Mouse (Mus musculus) lung, adult 2 months (tissue): Measurements from ENCODE around the gene Inpp4b.

Experiments
- CTCF ChIP-seq: fragments of 200-500 bp; IDR thresholded peaks from 2 replicates; pipeline ENCODE4 v1.5.1; 2011; ENCODE audit warnings: mild to moderate bottlenecking, low read length, control low read depth; ENCODE audit not compliant: insufficient read depth
- POLR2A ChIP-seq: fragments of 200-500 bp; IDR thresholded peaks from 2 replicates; pipeline ENCODE4 v1.6.1; 2011; ENCODE audit warnings: low read depth, mild to moderate bottlenecking, control low read depth, low read length, borderline replicate concordance; ENCODE audit errors: extremely low read depth

- TF ChIP-seq POLR2A (no peak), CTCF (no peak)
Measured at GRCm38 (mm10) chr8:81707436-81707835, 365.1 kb downstream of the Inpp4b start.
